Mouse (Mus musculus) heart, embryonic 13.5 days (tissue): ENCODE data around the gene Bysl. TPM values are rescaled to one million over a fixed set of nuclear protein-coding genes. Genes with fewer than 3 reads are reported as not detected.
"Not testable (repeated sequence)": the region's sequence is repeated elsewhere in the genome, so short reads cannot be mapped to it uniquely, and the experiment has no call there.

Source experiments
- ATAC-seq: fragments of 200-750 bp; cut with Nextera tagmentation; 2 replicates; pipeline ENCODE4 v1.8.0; 2017; ENCODE audit warnings: moderate TSS enrichment; ENCODE audit not compliant: insufficient number of reproducible peaks, low FRiP score, low TSS enrichment; ENCODE audit errors: extremely low read depth
- H3K27ac ChIP-seq: fragments of 300-500 bp; sonication (generic); replicated peaks from 2 replicates; pipeline ENCODE4 v1.5.1; 2015; ENCODE audit warnings: moderate library complexity, mild to moderate bottlenecking, inconsistent platforms
- H3K27me3 ChIP-seq: fragments of 300-500 bp; sonication (generic); replicated peaks from 2 replicates; pipeline ENCODE4 v1.6.1; 2015; ENCODE audit warnings: mild to moderate bottlenecking, inconsistent platforms
- H3K36me3 ChIP-seq: fragments of 300-500 bp; sonication (generic); 2 replicates; pipeline ENCODE4 v1.6.1; 2015; ENCODE audit warnings: mild to moderate bottlenecking, inconsistent platforms
- H3K4me1 ChIP-seq: fragments of 300-500 bp; sonication (generic); 2 replicates; pipeline ENCODE4 v1.6.1; 2015; ENCODE audit warnings: inconsistent platforms
- H3K4me2 ChIP-seq: fragments of 300-500 bp; sonication (generic); 2 replicates; pipeline ENCODE4 v1.6.1; 2015; ENCODE audit warnings: inconsistent platforms, mild to moderate bottlenecking, moderate library complexity
- H3K4me3 ChIP-seq: fragments of 300-500 bp; sonication (generic); 2 replicates; pipeline ENCODE4 v1.5.1; 2015; ENCODE audit warnings: moderate library complexity, mild to moderate bottlenecking, inconsistent platforms
- H3K9ac ChIP-seq: fragments of 300-500 bp; sonication (generic); 2 replicates; pipeline ENCODE4 v1.6.1; 2015; ENCODE audit warnings: inconsistent platforms, mild to moderate bottlenecking, moderate library complexity
- H3K9me3 ChIP-seq: fragments of 300-500 bp; sonication (generic); 2 replicates; pipeline ENCODE4 v1.6.1; 2016; ENCODE audit warnings: inconsistent platforms
- WGBS: fragments of 180-500 bp; shearing (Covaris S2); methylation state at CpG from one replicate; pipeline ENCODE4 v1.1.7; 2015; ENCODE audit warnings: mixed read lengths; 5-methylcytosine and 5-hydroxymethylcytosine counted together
- polyA plus RNA-seq: library from polyadenylated mRNA; unstranded; fragments of >200 nt; fragmentation: Nextera tagmentation; extraction: Ambion mirVana; gene quantifications from 2 replicates; pipeline ENCODE4 v1.2.1, GENCODE M21; 2015

The Bysl gene
- polyA plus RNA-seq, 1 experiment from 2014 or later = 24.1 TPM

- no peak for ATAC-seq
- WGBS = 90% methylated on average over 4 of the region's 4 CpGs
- Histone ChIP-seq H3K4me1 (peaks cover 16% of the 10 kb centered on the region), H3K4me3 (no peak overlapping the region), H3K36me3 (peaks cover 87% of the 10 kb centered on the region), H3K9ac (no peak overlapping the region), H3K27ac (no peak overlapping the region), H3K9me3 (no peaks in the 10 kb centered on the region), H3K4me2 (no peak overlapping the region), H3K27me3 (no peaks in the 10 kb centered on the region)
Measured at GRCm38 (mm10) chr17:47616652-47617051, 5.4 kb upstream of the Bysl start.

GRCm38 (mm10) chr17:47616119-47616518, 4.8 kb upstream of the Bysl start:
- H3K4me2 ChIP-seq = no peak overlapping the region
- peaks cover 16% of the 10 kb centered on the region for H3K4me1 ChIP-seq
- no peaks in the 10 kb centered on the region for H3K27me3 ChIP-seq
- WGBS = 92% methylated on average over 8 of the region's 8 CpGs
- H3K4me3 ChIP-seq = no peak overlapping the region
- ATAC-seq = no peak
- peaks cover 81% of the 10 kb centered on the region for H3K36me3 ChIP-seq
- H3K9me3 ChIP-seq = no peaks in the 10 kb centered on the region
- no peak overlapping the region for H3K27ac ChIP-seq
- no peak overlapping the region for H3K9ac ChIP-seq

GRCm38 (mm10) chr17:47614018-47614417, 2.7 kb upstream of the Bysl start:
- ATAC-seq = no peak
- H3K27ac ChIP-seq = no peak overlapping the region
- H3K9ac ChIP-seq = no peak overlapping the region
- H3K4me2 ChIP-seq = no peak overlapping the region
- H3K4me1 ChIP-seq = peaks cover 29% of the 10 kb centered on the region
- 89% methylated on average over 1 of the region's 1 CpGs for WGBS
- no peak overlapping the region for H3K4me3 ChIP-seq
- H3K9me3 ChIP-seq = no peaks in the 10 kb centered on the region
- peaks cover 65% of the 10 kb centered on the region for H3K36me3 ChIP-seq
- H3K27me3 ChIP-seq = no peaks in the 10 kb centered on the region

GRCm38 (mm10) chr17:47611661-47611982, 330 bp upstream of the Bysl start:
- Histone ChIP-seq H3K4me1 (peaks cover 29% of the 10 kb centered on the region), H3K27me3 (no peaks in the 10 kb centered on the region), H3K9ac (peak overlapping the region; percentile 92), H3K36me3 (peaks cover 65% of the 10 kb centered on the region), H3K4me3 (peak overlapping the region; percentile 87), H3K4me2 (peak overlapping the region; percentile 92), H3K9me3 (no peaks in the 10 kb centered on the region), H3K27ac (peak overlapping the region; percentile 43)
- WGBS = 0% methylated on average over 13 of the region's 13 CpGs
- no peak for ATAC-seq

GRCm38 (mm10) chr17:47609182-47609581, 2.1 kb downstream of the Bysl start:
- Histone ChIP-seq H3K4me1 (peaks cover 29% of the 10 kb centered on the region), H3K27me3 (no peaks in the 10 kb centered on the region), H3K9me3 (no peaks in the 10 kb centered on the region), H3K36me3 (peaks cover 67% of the 10 kb centered on the region), H3K27ac (no peak overlapping the region), H3K4me2 (no peak overlapping the region), H3K9ac (no peak overlapping the region), H3K4me3 (no peak overlapping the region)
- 90% methylated on average over 4 of the region's 4 CpGs for WGBS
- no peak for ATAC-seq

- Histone ChIP-seq H3K4me1 (peaks cover 14% of the 10 kb centered on the region), H3K27me3 (no peaks in the 10 kb centered on the region), H3K36me3 (peaks cover 79% of the 10 kb centered on the region), H3K4me3 (no peak overlapping the region), H3K9me3 (no peaks in the 10 kb centered on the region), H3K4me2 (no peak overlapping the region), H3K27ac (no peak overlapping the region), H3K9ac (no peak overlapping the region)
- no peak for ATAC-seq
- 72% methylated on average over 5 of the region's 5 CpGs for WGBS
Measured at GRCm38 (mm10) chr17:47606220-47606619, 5.1 kb downstream of the Bysl start.

GRCm38 (mm10) chr17:47602289-47602688, 9.0 kb downstream of the Bysl start:
- no peak for ATAC-seq
- Histone ChIP-seq H3K9me3 (no peaks in the 10 kb centered on the region), H3K27ac (no peak overlapping the region), H3K4me2 (no peak overlapping the region), H3K36me3 (peaks cover 99% of the 10 kb centered on the region), H3K4me3 (no peak overlapping the region), H3K4me1 (peaks cover 18% of the 10 kb centered on the region), H3K27me3 (no peaks in the 10 kb centered on the region), H3K9ac (no peak overlapping the region)
- 88% methylated on average over 11 of the region's 11 CpGs for WGBS

GRCm38 (mm10) chr17:47601389-47601755, 9.9 kb downstream of the Bysl start:
- Histone ChIP-seq H3K4me3 (no peak overlapping the region), H3K9me3 (no peaks in the 10 kb centered on the region), H3K4me2 (no peak overlapping the region), H3K4me1 (peaks cover 27% of the 10 kb centered on the region), H3K9ac (no peak overlapping the region), H3K36me3 (peaks cover 99% of the 10 kb centered on the region), H3K27ac (peak overlapping the region; percentile 76), H3K27me3 (no peaks in the 10 kb centered on the region)
- ATAC-seq = no peak
- 87% methylated on average over 10 of the region's 10 CpGs for WGBS

- 85% methylated on average over 13 of the region's 13 CpGs for WGBS
- Histone ChIP-seq H3K9me3 (no peaks in the 10 kb centered on the region), H3K9ac (no peak overlapping the region), H3K27me3 (no peaks in the 10 kb centered on the region), H3K27ac (peak overlapping the region; percentile 76), H3K4me2 (no peak overlapping the region), H3K36me3 (peaks cover 96% of the 10 kb centered on the region), H3K4me3 (no peak overlapping the region), H3K4me1 (peaks cover 33% of the 10 kb centered on the region)
- no peak for ATAC-seq
Measured at GRCm38 (mm10) chr17:47600601-47601388, 10.5 kb downstream of the Bysl start.

GRCm38 (mm10) chr17:47599511-47600297, 11.6 kb downstream of the Bysl start:
- H3K36me3 ChIP-seq = peaks cover 90% of the 10 kb centered on the region

GRCm38 (mm10) chr17:47598580-47599304, 12.6 kb downstream of the Bysl start:
- not testable (repeated sequence) for H3K27me3 ChIP-seq, ATAC-seq, H3K9me3 ChIP-seq, H3K4me3 ChIP-seq
- Histone ChIP-seq H3K36me3 (peaks cover 81% of the 10 kb centered on the region), H3K9ac (peak overlapping the region; percentile 100; the same call in 1 of the 2 replicates), H3K4me1 (peaks cover 42% of the 10 kb centered on the region), H3K4me2 (peak overlapping the region; percentile 97; the same call in 1 of the 2 replicates), H3K27ac (peak overlapping the region; percentile 99)
- WGBS = 67% methylated on average over 10 of the region's 10 CpGs

More at GRCm38 (mm10) chr17:47599511-47600297, 11.6 kb downstream of the Bysl start:
- Histone ChIP-seq H3K27ac (peak overlapping the region; percentile 76), H3K4me2 (no peak overlapping the region), H3K9me3 (no peaks in the 10 kb centered on the region), H3K27me3 (no peaks in the 10 kb centered on the region), H3K9ac (0 out of 2 replicates have a peak overlapping the region, but pooled peaks have one; percentile 28), H3K4me3 (no peak overlapping the region), H3K4me1 (peaks cover 42% of the 10 kb centered on the region)
- no peak for ATAC-seq
- WGBS = 70% methylated on average over 11 of the region's 11 CpGs
